Mouse (Mus musculus) heart, embryonic 12.5 days (tissue): ENCODE measurements around the gene Lrrc3. TPM values are rescaled to one million over a fixed set of nuclear protein-coding genes. Genes with fewer than 3 reads are reported as not detected.
"Not testable (repeated sequence)": the region's sequence is repeated elsewhere in the genome, so short reads cannot be mapped to it uniquely, and the experiment has no call there.

ENCODE experiments used
- ATAC-seq: fragments of 200-750 bp; cut with Nextera tagmentation; 2 replicates; pipeline ENCODE4 v1.8.0; 2017; ENCODE audit warnings: moderate TSS enrichment, moderate library complexity; ENCODE audit not compliant: insufficient number of reproducible peaks, low FRiP score
- H3K27ac ChIP-seq: fragments of 300-500 bp; sonication (generic); 2 replicates; pipeline ENCODE4 v1.5.1; 2016; ENCODE audit warnings: mild to moderate bottlenecking, moderate library complexity; ENCODE audit not compliant: poor library complexity, severe bottlenecking
- H3K27me3 ChIP-seq: fragments of 300-500 bp; sonication (generic); replicated peaks from 2 replicates; pipeline ENCODE4 v1.6.1; 2016; ENCODE audit warnings: mild to moderate bottlenecking, moderate library complexity
- H3K36me3 ChIP-seq: fragments of 300-500 bp; sonication (generic); 2 replicates; pipeline ENCODE4 v1.6.1; 2016; ENCODE audit warnings: mild to moderate bottlenecking, moderate library complexity
- H3K4me1 ChIP-seq: fragments of 300-500 bp; sonication (generic); replicated peaks from 2 replicates; pipeline ENCODE4 v1.6.1; 2016; ENCODE audit warnings: mild to moderate bottlenecking
- H3K4me2 ChIP-seq: fragments of 300-500 bp; sonication (generic); 2 replicates; pipeline ENCODE4 v1.6.1; 2016; ENCODE audit warnings: mild to moderate bottlenecking, moderate library complexity
- H3K4me3 ChIP-seq: fragments of 300-500 bp; sonication (generic); 2 replicates; pipeline ENCODE4 v1.5.1; 2016; ENCODE audit warnings: mild to moderate bottlenecking
- H3K9ac ChIP-seq: fragments of 300-500 bp; sonication (generic); 2 replicates; pipeline ENCODE4 v1.6.1; 2016; ENCODE audit warnings: mild to moderate bottlenecking, moderate library complexity
- H3K9me3 ChIP-seq: fragments of 300-500 bp; sonication (generic); replicated peaks from 2 replicates; pipeline ENCODE4 v1.6.1; 2016; ENCODE audit warnings: mild to moderate bottlenecking, moderate library complexity
- WGBS: fragments of 180-500 bp; shearing (Covaris S2); methylation state at CpG from one replicate; pipeline ENCODE4 v1.1.7; 2016; 5-methylcytosine and 5-hydroxymethylcytosine counted together
- polyA plus RNA-seq: library from polyadenylated mRNA; unstranded; fragments of >200 nt; fragmentation: Nextera tagmentation; extraction: Ambion mirVana; gene quantifications from 2 replicates; pipeline ENCODE4 v1.2.1, GENCODE M21; 2016

Lrrc3 gene
- polyA plus RNA-seq = 1.9 and 2.1 TPM in 2 replicates

GRCm38 (mm10) chr10:77902211-77902893 lies at the start of gene Lrrc3:
TSS of gene Lrrc3 (minus strand) at chr10:77902536.
- Histone ChIP-seq H3K9ac (peak within 1 kb of the TSS; percentile 58), H3K9me3 (peaks cover 4% of the 10 kb centered on the region; the same call in 1 of the 2 replicates), H3K27me3 (peaks cover 23% of the 10 kb centered on the region), H3K4me1 (peaks cover 13% of the 10 kb centered on the region), H3K27ac (no peak within 1 kb of the TSS), H3K36me3 (no peaks in the 10 kb centered on the region), H3K4me3 (peak within 1 kb of the TSS; percentile 64), H3K4me2 (peak within 1 kb of the TSS; percentile 69)
- ATAC-seq = peak; percentile 84
- WGBS = 2% methylated on average over 44 of the region's 46 CpGs

- H3K4me1 ChIP-seq, H3K27ac ChIP-seq, ATAC-seq, H3K4me2 ChIP-seq, H3K4me3 ChIP-seq, H3K27me3 ChIP-seq, H3K9ac ChIP-seq, H3K36me3 ChIP-seq: not testable (repeated sequence)
- H3K9me3 ChIP-seq = peaks cover 14% of the 10 kb centered on the region
- WGBS = 82% methylated on average over 10 of the region's 12 CpGs
Observed at GRCm38 (mm10) chr10:77950468-77950867, 48.1 kb upstream of the Lrrc3 start.

GRCm38 (mm10) chr10:77939685-77940084 lies 37.3 kb upstream of the Lrrc3 start:
- no peaks in the 10 kb centered on the region for H3K9me3 ChIP-seq
- H3K4me2 ChIP-seq = no peak overlapping the region
- no peak overlapping the region for H3K9ac ChIP-seq
- ATAC-seq = no peak
- no peak overlapping the region for H3K27ac ChIP-seq
- H3K36me3 ChIP-seq = no peaks in the 10 kb centered on the region
- WGBS = 42% methylated on average over 2 of the region's 2 CpGs
- H3K4me3 ChIP-seq = no peak overlapping the region
- H3K4me1 ChIP-seq = no peaks in the 10 kb centered on the region
- H3K27me3 ChIP-seq = no peaks in the 10 kb centered on the region

GRCm38 (mm10) chr10:77927375-77927774 lies 25.0 kb upstream of the Lrrc3 start:
- no peaks in the 10 kb centered on the region for H3K36me3 ChIP-seq
- no peak overlapping the region for H3K27ac ChIP-seq
- WGBS = 80% methylated on average over 10 of the region's 10 CpGs
- no peaks in the 10 kb centered on the region for H3K9me3 ChIP-seq
- no peak for ATAC-seq
- no peaks in the 10 kb centered on the region for H3K4me1 ChIP-seq
- peaks cover 3% of the 10 kb centered on the region for H3K27me3 ChIP-seq
- H3K4me3 ChIP-seq = no peak overlapping the region
- no peak overlapping the region for H3K9ac ChIP-seq
- H3K4me2 ChIP-seq = no peak overlapping the region

GRCm38 (mm10) chr10:77926140-77926539 lies 23.8 kb upstream of the Lrrc3 start:
- WGBS = 39% methylated on average over 7 of the region's 7 CpGs
- peaks cover 3% of the 10 kb centered on the region for H3K27me3 ChIP-seq
- no peak overlapping the region for H3K9ac ChIP-seq
- no peak overlapping the region for H3K27ac ChIP-seq
- no peaks in the 10 kb centered on the region for H3K4me1 ChIP-seq
- H3K4me2 ChIP-seq = no peak overlapping the region
- H3K36me3 ChIP-seq = no peaks in the 10 kb centered on the region
- no peak overlapping the region for H3K4me3 ChIP-seq
- no peak for ATAC-seq
- H3K9me3 ChIP-seq = no peaks in the 10 kb centered on the region

- ATAC-seq = no peak
- no peaks in the 10 kb centered on the region for H3K4me1 ChIP-seq
- 66% methylated on average over 4 of the region's 4 CpGs for WGBS
Observed at GRCm38 (mm10) chr10:77922681-77923080, 20.3 kb upstream of the Lrrc3 start.

GRCm38 (mm10) chr10:77921009-77921408 lies 18.7 kb upstream of the Lrrc3 start:
- Histone ChIP-seq H3K27ac (no peak overlapping the region), H3K9ac (no peak overlapping the region), H3K27me3 (peaks cover 8% of the 10 kb centered on the region), H3K4me3 (no peak overlapping the region), H3K4me2 (no peak overlapping the region), H3K36me3 (no peaks in the 10 kb centered on the region), H3K4me1 (no peaks in the 10 kb centered on the region), H3K9me3 (no peaks in the 10 kb centered on the region)
- ATAC-seq = no peak
- 58% methylated on average over 5 of the region's 5 CpGs for WGBS

More at GRCm38 (mm10) chr10:77922681-77923080, 20.3 kb upstream of the Lrrc3 start:
- H3K9ac ChIP-seq = no peak overlapping the region
- H3K4me3 ChIP-seq = no peak overlapping the region
- H3K36me3 ChIP-seq = no peaks in the 10 kb centered on the region
- H3K27ac ChIP-seq = no peak overlapping the region
- H3K27me3 ChIP-seq = peaks cover 8% of the 10 kb centered on the region
- H3K4me2 ChIP-seq = no peak overlapping the region
- H3K9me3 ChIP-seq = no peaks in the 10 kb centered on the region

GRCm38 (mm10) chr10:77916636-77917335 lies 14.4 kb upstream of the Lrrc3 start:
- 62% methylated on average over 8 of the region's 8 CpGs for WGBS
- H3K4me2 ChIP-seq = no peak overlapping the region
- no peak overlapping the region for H3K4me3 ChIP-seq
- H3K27ac ChIP-seq = no peak overlapping the region
- ATAC-seq = no peak
- H3K36me3 ChIP-seq = no peaks in the 10 kb centered on the region
- H3K27me3 ChIP-seq = 0 out of 2 replicates have a peak, but pooled peaks cover 4% of the 10 kb centered on the region
- H3K9ac ChIP-seq = no peak overlapping the region
- no peaks in the 10 kb centered on the region for H3K9me3 ChIP-seq
- peaks cover 17% of the 10 kb centered on the region for H3K4me1 ChIP-seq

- Histone ChIP-seq H3K4me1 (peaks cover 17% of the 10 kb centered on the region), H3K36me3 (no peaks in the 10 kb centered on the region), H3K27ac (peak overlapping the region; percentile 44; the same call in 1 of the 2 replicates), H3K27me3 (no peaks in the 10 kb centered on the region), H3K4me2 (no peak overlapping the region), H3K9me3 (no peaks in the 10 kb centered on the region), H3K4me3 (no peak overlapping the region), H3K9ac (no peak overlapping the region)
- WGBS = 65% methylated on average over 4 of the region's 4 CpGs
- no peak for ATAC-seq
Observed at GRCm38 (mm10) chr10:77913292-77913691, 11.0 kb upstream of the Lrrc3 start.

GRCm38 (mm10) chr10:77912605-77913004 lies 10.3 kb upstream of the Lrrc3 start:
- Histone ChIP-seq H3K27ac (peak overlapping the region; percentile 44; the same call in 1 of the 2 replicates), H3K27me3 (no peaks in the 10 kb centered on the region), H3K4me3 (no peak overlapping the region), H3K9ac (no peak overlapping the region), H3K4me2 (peak overlapping the region; percentile 10; the same call in 1 of the 2 replicates), H3K4me1 (peaks cover 17% of the 10 kb centered on the region), H3K36me3 (no peaks in the 10 kb centered on the region), H3K9me3 (no peaks in the 10 kb centered on the region)
- 29% methylated on average over 7 of the region's 7 CpGs for WGBS
- peak; percentile 61 for ATAC-seq

GRCm38 (mm10) chr10:77902894-77903715 lies 769 bp upstream of the Lrrc3 start:
- no peak overlapping the region for H3K27ac ChIP-seq
- H3K4me1 ChIP-seq = peaks cover 13% of the 10 kb centered on the region
- H3K4me3 ChIP-seq = peak overlapping the region; percentile 64
- peak overlapping the region; percentile 58; the same call in 1 of the 2 replicates for H3K9ac ChIP-seq
- H3K36me3 ChIP-seq = no peaks in the 10 kb centered on the region
- peak overlapping the region; percentile 69 for H3K4me2 ChIP-seq
- 7% methylated on average over 35 of the region's 35 CpGs for WGBS
- ATAC-seq = peak; percentile 70
- peaks cover 23% of the 10 kb centered on the region for H3K27me3 ChIP-seq
- peaks cover 4% of the 10 kb centered on the region; the same call in 1 of the 2 replicates for H3K9me3 ChIP-seq
